Mouse (Mus musculus) heart, postnatal 0 days (tissue): ENCODE results near the gene Gmds. TPM values are rescaled to one million over a fixed set of nuclear protein-coding genes. Genes with fewer than 3 reads are reported as not detected.

Source experiments
- ATAC-seq: fragments of 200-750 bp; cut with Nextera tagmentation; 2 replicates; pipeline ENCODE4 v1.8.0; 2017; ENCODE audit warnings: low read depth, moderate number of reproducible peaks, moderate library complexity; ENCODE audit not compliant: insufficient read depth
- DNase-seq: peaks from one replicate; pipeline ENCODE4 v3.0.0-alpha.2; 2016; ENCODE audit warnings: low spot score
- H3K27ac ChIP-seq: fragments of 300-500 bp; sonication (generic); 2 replicates; pipeline ENCODE4 v1.5.1; 2014; ENCODE audit warnings: low read depth, mild to moderate bottlenecking
- H3K27me3 ChIP-seq: fragments of 300-500 bp; sonication (generic); 2 replicates; pipeline ENCODE4 v1.6.1; 2014; ENCODE audit warnings: low read length, mixed read lengths; ENCODE audit not compliant: control insufficient read depth, insufficient read depth
- H3K36me3 ChIP-seq: fragments of 300-500 bp; sonication (generic); replicated peaks from 2 replicates; pipeline ENCODE4 v1.6.1; 2014; ENCODE audit warnings: low read length, mixed read lengths; ENCODE audit not compliant: control insufficient read depth, insufficient read depth
- H3K4me1 ChIP-seq: fragments of 300-500 bp; sonication (generic); 2 replicates; pipeline ENCODE4 v1.6.1; 2014; ENCODE audit warnings: antibody characterized with exemption; ENCODE audit not compliant: control insufficient read depth, insufficient read depth
- H3K4me2 ChIP-seq: fragments of 300-500 bp; sonication (generic); 2 replicates; pipeline ENCODE4 v1.6.1; 2014; ENCODE audit warnings: low read depth, mild to moderate bottlenecking, low read length, moderate library complexity
- H3K4me3 ChIP-seq: fragments of 300-500 bp; sonication (generic); 2 replicates; pipeline ENCODE4 v1.5.1; 2014; ENCODE audit warnings: low read depth, low read length
- H3K9ac ChIP-seq: fragments of 300-500 bp; sonication (generic); replicated peaks from 2 replicates; pipeline ENCODE4 v1.6.1; 2014; ENCODE audit warnings: low read depth, low read length, mixed read lengths
- H3K9me3 ChIP-seq: fragments of 300-500 bp; sonication (generic); replicated peaks from 2 replicates; pipeline ENCODE4 v1.6.1; 2016; ENCODE audit warnings: low read length; ENCODE audit not compliant: control insufficient read depth
- CTCF ChIP-seq: IDR thresholded peaks from 2 replicates; pipeline ENCODE4 v1.5.1; 2016; ENCODE audit warnings: antibody characterized with exemption, control low read depth, low read depth
- EP300 ChIP-seq: IDR thresholded peaks from 2 replicates; pipeline ENCODE4 v1.6.1; 2016; ENCODE audit warnings: antibody characterized with exemption, low read depth
- WGBS: fragments of 180-500 bp; shearing (Covaris S2); extraction: QIAGEN DNeasy Blood & Tissue Kit; methylation state at CpG from one replicate; pipeline ENCODE4 v1.1.7; 2014; 5-methylcytosine and 5-hydroxymethylcytosine counted together
- polyA plus RNA-seq: library from polyadenylated mRNA; unstranded; fragments of >200 nt; fragmentation: Nextera tagmentation; extraction: Ambion mirVana; gene quantifications from 2 replicates; pipeline ENCODE4 v1.2.1, GENCODE M21; 2015
- total RNA-seq: library from RNA; depleted of rRNA; stranded (reverse); fragments of >200 nt; gene quantifications from 2 replicates; pipeline ENCODE4 v1.2.3, GENCODE M21; 2014; ENCODE audit warnings: low replicate concordance

The Gmds gene
- total and polyA plus RNA-seq, 2 experiments from 2014 or later: 1.3 to 13.0 TPM

GRCm38 (mm10) chr13:31827820-31828332 lies 510.7 kb downstream of the Gmds start:
- TF ChIP-seq EP300: no peak
- peak; percentile 30; the same call in 1 of the 2 replicates for TF ChIP-seq CTCF
- H3K27me3 ChIP-seq: 0 out of 2 replicates have a peak, but pooled peaks cover 4% of the 10 kb centered on the region
- no peak overlapping the region for H3K4me3 ChIP-seq
- ATAC-seq (no peak), DNase-seq (no peak)
- H3K4me1 ChIP-seq: peaks cover 6% of the 10 kb centered on the region; the same call in 1 of the 2 replicates
- no peak overlapping the region for H3K4me2 ChIP-seq
- H3K27ac ChIP-seq: no peak overlapping the region
- WGBS: 35% methylated on average over 3 of the region's 3 CpGs
- H3K36me3 ChIP-seq: no peaks in the 10 kb centered on the region
- H3K9me3 ChIP-seq: no peaks in the 10 kb centered on the region
- no peak overlapping the region for H3K9ac ChIP-seq

GRCm38 (mm10) chr13:31827160-31827559 lies 511.4 kb downstream of the Gmds start:
- peaks cover 6% of the 10 kb centered on the region; the same call in 1 of the 2 replicates for H3K4me1 ChIP-seq
- H3K27me3 ChIP-seq: 0 out of 2 replicates have a peak, but pooled peaks cover 4% of the 10 kb centered on the region
- TF ChIP-seq CTCF (no peak), EP300 (no peak)
- ATAC-seq: no peak
- H3K36me3 ChIP-seq: no peaks in the 10 kb centered on the region
- no peak overlapping the region for H3K27ac ChIP-seq
- WGBS: 56% methylated on average over 5 of the region's 5 CpGs
- no peak for DNase-seq
- H3K4me2 ChIP-seq: no peak overlapping the region
- no peak overlapping the region for H3K4me3 ChIP-seq
- H3K9ac ChIP-seq: no peak overlapping the region
- H3K9me3 ChIP-seq: no peaks in the 10 kb centered on the region

- 88% methylated on average over 1 of the region's 1 CpGs for WGBS
- peaks cover 10% of the 10 kb centered on the region for H3K4me1 ChIP-seq
Observed at GRCm38 (mm10) chr13:31825180-31825579, 513.4 kb downstream of the Gmds start.

GRCm38 (mm10) chr13:31823316-31823715 lies 515.2 kb downstream of the Gmds start:
- 0 out of 2 replicates have a peak, but pooled peaks cover 4% of the 10 kb centered on the region for H3K27me3 ChIP-seq
- 54% methylated on average over 5 of the region's 5 CpGs for WGBS
- DNase-seq: no peak

More at GRCm38 (mm10) chr13:31825180-31825579, 513.4 kb downstream of the Gmds start:
- Histone ChIP-seq H3K27me3 (0 out of 2 replicates have a peak, but pooled peaks cover 4% of the 10 kb centered on the region), H3K36me3 (no peaks in the 10 kb centered on the region), H3K9ac (no peak overlapping the region), H3K9me3 (no peaks in the 10 kb centered on the region), H3K4me2 (no peak overlapping the region), H3K27ac (no peak overlapping the region), H3K4me3 (no peak overlapping the region)
- TF ChIP-seq EP300 (no peak), CTCF (no peak)
- DNase-seq (no peak), ATAC-seq (no peak)

GRCm38 (mm10) chr13:31821050-31821449 lies 517.5 kb downstream of the Gmds start:
- Histone ChIP-seq H3K36me3 (no peaks in the 10 kb centered on the region), H3K9me3 (no peaks in the 10 kb centered on the region), H3K4me1 (peaks cover 11% of the 10 kb centered on the region), H3K4me2 (peak overlapping the region; percentile 87), H3K27ac (peak overlapping the region; percentile 60), H3K4me3 (peak overlapping the region; percentile 49), H3K9ac (peak overlapping the region; percentile 49), H3K27me3 (0 out of 2 replicates have a peak, but pooled peaks cover 4% of the 10 kb centered on the region)
- DNase-seq (no peak), ATAC-seq (peak; percentile 78)
- 5% methylated on average over 6 of the region's 6 CpGs for WGBS
- no peak for TF ChIP-seq CTCF

More at GRCm38 (mm10) chr13:31823316-31823715, 515.2 kb downstream of the Gmds start:
- H3K4me2 ChIP-seq: no peak overlapping the region
- no peak overlapping the region for H3K9ac ChIP-seq
- ATAC-seq: no peak
- H3K9me3 ChIP-seq: no peaks in the 10 kb centered on the region
- no peak overlapping the region for H3K4me3 ChIP-seq
- no peaks in the 10 kb centered on the region for H3K36me3 ChIP-seq
- H3K4me1 ChIP-seq: peaks cover 11% of the 10 kb centered on the region
- H3K27ac ChIP-seq: no peak overlapping the region
- no peak for TF ChIP-seq CTCF
- no peak for TF ChIP-seq EP300

GRCm38 (mm10) chr13:31820587-31821017 lies 517.9 kb downstream of the Gmds start:
- Histone ChIP-seq H3K36me3 (no peaks in the 10 kb centered on the region), H3K27me3 (0 out of 2 replicates have a peak, but pooled peaks cover 4% of the 10 kb centered on the region), H3K4me1 (peaks cover 11% of the 10 kb centered on the region), H3K4me2 (peak overlapping the region; percentile 87), H3K9me3 (no peaks in the 10 kb centered on the region), H3K27ac (peak overlapping the region; percentile 60), H3K4me3 (peak overlapping the region; percentile 49), H3K9ac (peak overlapping the region; percentile 49)
- no peak for TF ChIP-seq CTCF
- TF ChIP-seq EP300: no peak
- WGBS: 4% methylated on average over 16 of the region's 16 CpGs
- peak; percentile 75 for ATAC-seq
- no peak for DNase-seq
